Mouse (Mus musculus) retina, postnatal 7 days (tissue): Measurements from ENCODE around the gene Mrvi1.
A peak's percentile ranks its signal among the peaks of the same experiment; 100 is the strongest.

Experiments
- DNase-seq: peaks from one replicate; pipeline ENCODE4 v3.0.0-alpha.2; 2012; ENCODE audit warnings: low read depth, low spot score

Gene Mrvi1

DNA sequence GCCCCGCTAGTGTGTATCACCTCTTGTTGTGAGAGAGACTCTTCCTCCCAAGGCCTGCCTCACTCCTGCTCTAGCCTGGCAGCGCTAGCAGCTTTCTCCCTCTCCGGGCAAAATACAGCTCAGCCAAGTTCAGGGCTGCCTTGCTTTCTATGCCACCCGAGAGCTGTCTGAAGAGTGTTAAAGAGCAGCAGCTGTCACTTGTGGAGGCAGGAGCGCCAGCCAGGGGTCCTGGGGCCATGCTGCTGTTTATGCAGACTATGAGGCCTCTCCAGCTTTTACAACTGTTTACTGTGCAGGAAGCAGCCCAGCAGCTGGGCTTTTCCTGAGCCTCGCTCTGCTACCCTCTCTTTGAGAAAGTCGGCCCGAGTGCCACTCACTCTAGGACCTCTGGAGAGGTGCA, 1.2 kb downstream of the Mrvi1 start:
- no peak for DNase-seq

DNA sequence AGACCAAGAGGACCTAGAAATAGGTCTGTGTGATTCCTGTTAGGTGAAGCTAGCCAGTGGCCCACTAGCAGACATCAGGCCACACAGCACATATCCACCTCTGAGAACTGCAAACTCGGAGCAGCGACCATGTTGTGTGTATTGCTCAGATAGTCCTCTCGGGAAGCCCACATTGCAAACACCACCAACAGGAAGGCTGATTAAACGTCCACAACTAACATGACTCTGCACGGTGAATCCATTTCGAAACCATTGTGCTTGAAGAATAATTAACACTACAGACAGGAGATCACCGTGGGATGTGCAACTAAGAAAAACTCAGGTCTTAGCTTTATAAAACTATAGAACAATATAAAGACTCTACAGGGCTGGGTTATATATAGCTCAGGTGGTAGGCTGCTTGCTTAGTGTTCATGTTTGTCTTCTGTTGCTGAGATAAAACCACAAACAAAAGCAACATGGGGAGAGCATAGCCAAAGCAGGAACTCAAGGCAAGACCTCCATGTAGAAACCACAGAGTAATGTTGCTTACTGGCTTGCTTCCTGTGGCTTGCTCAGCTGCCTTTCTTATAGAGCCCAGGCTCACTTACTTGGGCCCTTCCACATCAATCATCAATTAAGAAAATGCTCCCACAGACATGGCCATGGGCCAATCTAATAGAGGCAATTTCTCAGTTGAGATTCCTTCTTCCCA, 4.4 kb downstream of the Mrvi1 start:
- no peak for DNase-seq

DNA sequence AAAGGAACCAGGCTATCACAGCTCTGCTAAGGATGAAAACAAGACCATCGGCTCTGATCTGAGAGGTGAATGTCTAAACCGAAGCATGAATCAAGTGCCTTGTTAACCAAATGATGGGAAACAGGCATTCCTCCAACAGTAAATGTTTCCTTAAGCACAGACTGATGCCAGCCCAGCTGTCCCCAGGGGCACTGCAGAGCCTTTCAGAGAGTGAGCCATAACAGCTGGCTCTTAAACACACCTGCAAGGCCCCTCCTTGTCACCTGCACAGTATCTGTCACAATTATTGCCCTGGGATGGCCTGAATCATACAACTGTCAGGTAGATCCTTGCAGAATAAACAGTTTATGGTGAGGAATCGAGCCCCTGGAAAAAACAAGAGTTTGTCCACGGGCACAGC, 8.8 kb downstream of the Mrvi1 start:
- DNase-seq = no peak

DNA sequence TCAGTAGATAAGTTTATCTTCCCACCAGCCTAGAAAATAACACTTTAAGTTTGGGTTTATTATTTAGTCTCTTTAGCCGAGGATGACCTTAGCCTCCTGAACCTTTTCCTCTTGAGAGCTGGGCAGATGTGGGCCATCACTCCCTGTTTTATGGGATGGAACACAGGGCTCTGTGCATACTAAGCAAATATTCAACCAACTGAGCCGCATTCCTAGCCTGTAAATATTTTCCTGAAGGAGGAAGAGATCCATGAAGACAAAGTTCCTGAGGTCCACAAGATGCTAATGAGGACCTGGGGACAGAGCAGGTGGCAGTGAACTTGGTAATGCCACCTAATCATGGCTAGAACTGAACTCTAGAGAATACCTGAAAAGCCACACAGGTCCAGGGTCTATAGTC, 9.5 kb downstream of the Mrvi1 start:
- no peak for DNase-seq

DNA sequence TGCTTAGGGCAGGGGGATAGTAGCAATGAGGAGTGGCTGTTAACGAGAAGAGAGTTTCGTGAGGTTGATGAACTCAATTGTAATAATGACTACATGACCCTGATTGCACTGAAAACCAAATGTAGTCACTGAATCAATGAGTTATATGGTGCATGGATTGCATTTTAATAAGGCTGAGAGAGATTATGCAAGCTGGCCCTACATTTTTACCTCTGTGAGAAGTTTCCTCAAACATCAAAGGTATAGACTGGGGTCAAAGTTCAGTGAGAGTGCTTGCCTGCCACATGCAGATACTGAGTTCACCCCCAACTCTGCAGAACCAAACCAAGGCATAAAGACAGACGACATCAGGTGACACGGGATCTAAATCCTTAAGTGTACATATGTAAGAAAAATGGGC, 14.9 kb downstream of the Mrvi1 start:
- no peak for DNase-seq

DNA sequence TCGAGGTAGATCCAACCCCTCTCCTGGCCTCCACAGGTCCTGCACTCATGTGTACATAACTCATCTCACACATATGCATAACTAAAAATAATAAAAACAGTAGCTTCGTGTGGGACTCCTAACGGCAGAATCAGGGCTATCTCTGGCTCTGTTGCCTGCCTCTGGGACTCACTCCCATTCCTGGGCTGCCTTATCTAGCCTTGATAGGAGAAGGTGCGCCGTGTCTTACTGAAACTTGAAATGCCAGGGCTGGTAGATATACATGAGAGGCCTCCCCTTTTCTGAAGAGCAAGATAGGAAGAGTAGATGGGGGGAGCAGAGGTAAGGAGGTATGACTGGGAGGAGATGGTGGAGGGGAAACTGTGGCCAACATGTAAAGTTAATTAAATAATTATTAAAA, 15.4 kb downstream of the Mrvi1 start:
- no peak for DNase-seq

DNA sequence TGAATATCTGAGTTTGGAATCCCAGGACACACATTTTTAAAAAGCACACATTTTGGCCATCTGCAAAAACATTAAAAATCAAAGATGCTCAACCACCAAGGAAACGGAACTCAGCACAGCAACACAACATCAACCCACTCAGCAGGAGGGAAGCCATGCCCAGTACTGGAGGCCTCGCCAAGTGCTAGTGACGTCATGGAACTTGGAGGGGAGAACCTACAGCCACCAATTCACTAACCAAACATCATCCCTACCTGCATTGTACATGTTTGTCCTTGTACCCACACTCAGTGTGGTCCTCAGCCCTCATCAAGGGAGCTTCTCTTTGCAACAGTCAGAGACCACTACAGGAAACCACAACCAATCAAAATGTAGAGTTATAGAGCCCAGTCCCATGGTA, 16.9 kb downstream of the Mrvi1 start:
- DNase-seq = no peak

DNA sequence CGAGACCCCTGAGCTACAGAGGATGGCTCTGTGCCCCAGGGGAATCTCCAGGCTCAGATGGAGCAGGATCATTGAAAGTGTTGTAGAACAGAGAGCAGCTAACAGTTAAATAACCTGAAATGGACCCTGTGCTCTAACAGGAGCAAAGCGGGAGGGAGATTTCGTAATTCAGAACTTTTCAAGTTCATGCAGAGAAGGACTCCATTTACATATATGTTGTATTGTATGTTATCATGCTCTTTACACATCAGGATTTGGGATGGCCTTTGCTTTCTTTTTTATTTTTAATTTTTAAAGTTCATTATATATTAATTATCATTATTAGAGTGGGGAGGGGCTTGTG, 18.6 kb downstream of the Mrvi1 start:
- no peak for DNase-seq

DNA sequence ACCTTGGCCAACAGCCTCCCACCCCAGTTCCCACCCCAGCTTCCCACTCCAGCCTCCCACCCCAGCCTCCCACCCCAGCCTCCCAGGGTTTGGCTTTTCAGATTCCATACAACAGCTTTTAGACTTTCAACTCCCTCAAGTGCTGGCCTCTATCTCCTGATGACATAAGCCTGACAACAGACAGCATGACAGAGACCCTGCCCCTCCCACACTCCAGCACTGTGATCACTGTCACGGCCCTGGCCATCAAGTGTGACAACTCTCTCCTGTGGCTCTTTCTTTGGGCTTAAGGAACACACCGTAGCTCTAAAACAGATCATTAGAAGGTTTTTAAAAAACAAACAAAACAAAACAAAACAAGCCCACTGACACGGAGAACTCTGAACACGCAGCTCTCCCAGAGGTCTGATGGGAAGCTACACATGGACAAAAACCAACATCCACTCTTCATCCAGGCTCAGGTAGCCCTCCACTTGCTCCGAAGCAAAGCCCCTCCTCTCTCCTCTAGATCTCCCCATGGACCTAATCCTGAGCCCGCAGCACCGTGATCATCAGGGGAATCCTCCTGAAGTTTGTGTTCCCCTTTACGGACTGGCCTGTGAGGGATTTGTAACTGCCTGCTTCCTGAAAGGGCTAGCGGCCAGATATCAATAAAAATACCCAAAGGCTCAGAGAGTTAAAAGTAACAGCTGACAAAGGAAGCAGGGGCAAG, 19.2 kb downstream of the Mrvi1 start:
- no peak for DNase-seq

DNA sequence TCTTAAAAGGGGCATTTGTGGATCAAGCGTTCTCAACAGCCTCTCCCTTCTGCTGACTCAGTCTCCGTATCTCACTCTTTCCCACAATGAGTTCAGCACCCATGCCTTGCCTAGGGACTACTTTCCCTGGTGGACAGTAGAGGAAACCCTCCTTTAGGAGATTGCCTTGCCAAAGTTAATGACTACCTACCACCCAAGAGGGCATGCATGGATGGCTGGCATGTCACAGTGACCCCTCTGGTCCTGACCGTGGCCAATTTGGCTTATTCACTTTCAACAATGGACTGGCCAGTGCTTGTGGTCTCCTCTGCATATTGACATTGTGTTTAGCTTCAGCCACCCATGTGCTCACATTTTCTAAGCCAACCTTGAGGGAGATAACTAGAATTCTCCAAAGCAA, 19.8 kb downstream of the Mrvi1 start:
- DNase-seq = no peak

DNA sequence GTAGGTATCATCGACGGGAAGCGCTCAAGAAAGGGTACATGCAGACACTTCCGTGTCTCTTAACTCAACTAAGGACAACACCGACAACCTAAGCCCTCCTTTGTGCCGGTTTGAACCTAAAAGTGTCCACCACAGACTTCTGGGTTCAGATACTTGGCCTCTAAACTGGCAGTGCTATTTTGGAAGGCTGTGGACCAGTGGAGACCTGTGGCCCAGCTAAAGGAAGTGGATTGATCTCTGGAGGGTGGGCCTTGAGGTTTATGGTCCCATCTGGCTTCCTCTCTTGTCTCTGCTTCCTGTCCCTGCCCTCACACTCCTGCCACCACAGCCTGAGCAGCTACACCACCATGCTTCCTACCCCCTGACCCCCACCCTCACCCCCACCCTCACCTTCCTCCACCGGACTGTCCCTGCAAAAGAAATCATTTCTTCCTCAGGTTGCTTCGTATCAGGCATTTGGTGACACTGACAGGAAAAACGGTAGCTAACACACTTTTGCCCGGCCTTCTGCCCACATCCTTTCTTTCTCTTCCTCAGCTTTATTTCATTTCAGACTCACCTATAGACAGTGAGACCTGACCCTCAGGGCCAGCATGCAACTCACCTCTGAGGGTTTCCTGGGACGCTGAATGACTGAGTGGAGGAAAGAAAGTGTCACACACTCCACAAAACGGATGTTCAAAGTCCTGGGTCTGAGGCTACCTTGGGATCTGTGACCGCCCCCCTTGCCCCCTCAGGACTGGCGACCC, 25.7 kb downstream of the Mrvi1 start:
- no peak for DNase-seq

DNA sequence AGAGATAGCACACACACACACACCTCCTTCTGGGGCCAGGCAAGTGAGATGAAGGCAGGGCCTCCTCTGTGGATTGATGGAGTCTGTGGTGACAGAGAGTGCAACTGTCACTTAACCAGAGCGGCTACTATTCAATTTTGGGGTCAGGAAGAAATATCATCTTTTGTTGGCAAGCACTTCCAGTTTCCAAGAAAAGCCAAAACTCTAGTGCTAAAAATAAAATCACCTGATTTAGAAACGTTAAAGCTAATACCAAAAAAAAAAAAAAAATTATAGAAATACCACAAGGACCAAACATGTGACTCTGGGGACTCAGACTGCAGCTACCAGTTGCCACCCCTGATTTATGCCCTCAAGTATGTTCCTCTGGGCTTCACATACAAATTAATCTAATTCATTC, 26.7 kb downstream of the Mrvi1 start:
- DNase-seq = no peak

DNA sequence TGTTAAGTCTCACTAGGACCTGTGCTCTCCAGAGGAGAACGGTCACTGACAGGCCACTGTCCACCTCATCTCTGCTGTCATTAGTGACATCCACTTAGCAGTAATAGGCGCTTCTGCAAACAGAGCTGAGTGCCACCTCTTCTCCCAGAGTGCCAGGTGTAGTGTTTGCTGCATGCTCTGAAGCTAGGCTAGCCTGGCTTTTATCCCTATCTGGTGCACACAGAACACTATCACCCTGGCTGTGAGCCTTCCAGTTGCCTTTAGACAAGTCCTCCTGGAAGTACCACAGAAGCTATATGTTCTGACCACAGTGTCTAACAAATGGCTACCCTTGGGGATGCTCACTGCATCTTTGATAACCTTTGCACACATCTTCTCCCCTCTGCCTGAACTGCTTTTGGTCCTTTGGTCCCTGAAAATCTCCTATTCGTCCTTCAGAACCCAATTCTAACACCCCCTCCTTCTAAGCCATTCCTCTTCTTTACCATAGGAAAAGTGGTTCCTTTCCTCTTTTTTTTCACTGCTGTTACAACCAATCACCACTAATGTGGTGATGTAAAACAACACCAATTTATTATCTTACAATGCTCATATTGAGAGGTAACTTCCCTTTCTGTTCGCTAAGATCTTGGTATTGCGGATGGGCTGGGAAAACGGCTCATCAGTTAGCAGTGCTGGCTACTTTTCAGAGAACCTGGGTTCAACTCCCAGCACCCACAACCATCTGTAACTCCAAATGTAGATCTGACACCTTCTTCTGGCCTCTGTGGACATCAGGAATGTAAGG, 28.0 kb downstream of the Mrvi1 start:
- DNase-seq = no peak

DNA sequence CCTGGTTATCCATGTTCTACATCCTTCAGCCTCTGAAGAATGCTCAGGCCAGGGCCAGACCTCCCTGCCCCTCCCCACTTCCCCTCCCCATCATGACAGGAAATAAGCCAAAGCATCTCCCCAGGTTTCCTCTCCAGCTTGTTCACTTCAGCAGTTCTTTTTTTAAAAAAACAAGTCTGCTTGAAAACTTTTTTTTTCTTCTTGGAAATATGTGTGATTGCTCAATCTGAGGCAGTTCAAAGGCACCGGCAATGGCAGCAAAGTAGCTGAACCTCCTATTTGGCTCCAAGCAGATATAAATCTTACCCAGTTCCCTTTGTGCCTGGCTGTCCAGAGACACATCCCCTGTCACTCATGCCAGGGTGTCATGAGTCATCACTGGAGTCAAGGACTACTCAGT, 29.1 kb downstream of the Mrvi1 start:
- no peak for DNase-seq

DNA sequence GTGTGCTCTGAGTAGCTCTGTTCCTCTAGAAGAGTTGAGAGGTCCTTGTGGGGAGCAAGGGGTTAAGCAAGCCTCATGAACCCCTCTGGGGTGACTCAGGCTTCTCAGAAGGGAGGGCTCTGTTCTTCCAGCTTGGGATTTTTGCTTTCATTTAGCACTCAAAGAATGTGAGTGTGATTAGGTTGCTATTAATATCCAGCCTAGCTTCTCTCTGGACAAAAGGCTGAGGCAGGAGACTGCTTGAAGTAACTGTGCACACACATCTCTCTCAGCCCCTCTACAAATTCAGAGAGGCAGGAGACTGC, 31.7 kb downstream of the Mrvi1 start:
- DNase-seq = no peak

DNA sequence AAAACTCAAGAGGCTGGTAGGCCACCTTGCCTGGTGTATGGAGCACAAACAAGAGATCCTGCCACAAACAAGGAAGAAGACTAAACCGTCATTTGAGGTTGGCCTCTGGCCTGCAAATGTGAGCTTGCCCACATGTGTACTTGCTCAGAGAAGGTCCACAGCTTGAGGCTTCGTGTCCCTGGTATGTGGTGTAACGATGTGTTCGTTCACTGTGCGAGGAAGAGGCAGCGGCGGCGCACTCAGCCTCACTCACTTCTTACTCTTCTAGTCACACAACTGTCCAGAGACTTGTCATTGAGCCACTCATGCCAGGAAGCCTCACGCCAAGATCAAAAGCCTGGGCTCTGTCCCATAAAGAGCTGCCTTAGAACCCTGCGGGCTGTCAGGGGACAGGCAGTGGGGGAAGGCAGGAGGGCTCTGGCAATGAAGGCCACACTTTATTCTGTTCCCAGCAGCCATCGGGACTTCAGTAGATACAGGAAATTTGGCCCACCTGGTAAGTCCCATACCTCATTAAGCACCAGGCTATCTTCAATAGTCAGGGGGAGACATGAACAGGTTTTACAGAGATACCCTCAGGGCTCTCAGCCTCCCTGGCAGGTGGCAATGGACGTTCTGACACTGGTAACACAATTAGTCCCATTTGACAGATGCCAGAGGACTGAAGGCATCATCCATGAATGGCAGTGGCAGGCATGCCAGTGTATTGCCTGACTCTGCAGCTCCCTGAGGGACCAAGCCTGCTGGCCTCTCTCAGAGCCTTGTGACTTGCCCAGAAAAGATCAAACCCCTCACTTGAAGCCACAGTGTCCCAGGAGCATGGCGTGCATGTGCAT, 32.3 kb downstream of the Mrvi1 start:
- no peak for DNase-seq

DNA sequence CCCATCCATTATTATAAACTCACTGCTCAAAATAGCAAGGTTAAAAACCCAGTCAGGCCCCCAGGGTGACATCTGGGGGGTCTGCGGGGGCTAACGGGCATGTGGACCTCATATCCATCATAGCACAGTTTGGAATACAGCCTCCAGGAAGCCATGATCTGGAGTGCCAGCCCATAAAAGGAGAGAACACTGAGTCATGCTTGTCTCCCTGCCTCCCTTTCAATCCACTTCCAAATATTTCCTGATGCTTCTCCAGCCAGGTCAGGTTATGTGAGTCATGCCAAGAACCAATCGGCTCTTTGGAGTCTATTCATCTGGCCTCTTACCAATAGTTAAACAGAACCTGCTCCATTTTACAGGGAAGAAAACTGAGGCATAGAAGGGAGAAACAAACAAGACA, 33.7 kb downstream of the Mrvi1 start:
- DNase-seq = no peak

DNA sequence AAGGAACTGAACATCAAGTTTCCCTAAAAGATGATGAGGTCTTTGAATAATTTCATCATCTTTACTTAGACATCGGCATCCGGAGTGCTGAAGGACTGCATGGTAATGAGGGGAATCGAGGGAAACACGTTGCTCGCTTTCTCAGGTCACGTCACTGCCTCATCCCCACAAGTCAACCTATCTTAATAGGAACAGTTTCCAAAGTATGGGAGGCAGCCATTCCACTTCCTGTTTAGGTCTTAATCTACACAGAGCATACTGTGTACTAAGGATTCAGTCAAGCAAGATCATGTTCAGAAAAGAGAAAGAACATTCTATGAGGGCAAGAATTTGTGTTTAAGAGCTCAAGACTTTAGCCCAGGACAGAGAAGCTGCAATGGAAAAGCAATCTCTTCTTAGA, 34.6 kb downstream of the Mrvi1 start:
- DNase-seq = no peak

DNA sequence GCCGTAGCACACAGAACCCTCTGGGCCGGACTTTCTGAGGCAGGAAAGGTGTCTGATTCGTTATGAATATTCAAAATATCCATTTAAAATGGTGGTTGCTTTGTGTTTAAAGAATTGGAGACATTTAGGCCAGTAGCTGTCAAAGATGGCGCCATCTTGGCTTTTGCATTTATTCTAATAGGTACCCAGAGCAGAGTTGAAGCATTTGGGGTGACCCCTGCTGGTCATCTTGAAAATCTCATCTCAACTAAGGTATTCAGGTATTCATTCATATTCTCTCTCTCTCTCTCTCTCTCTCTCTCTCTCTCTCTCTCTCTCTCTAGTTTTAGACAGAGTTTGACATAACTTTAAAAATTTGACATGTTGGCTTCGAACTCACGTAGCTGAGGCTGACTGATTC, 35.5 kb downstream of the Mrvi1 start:
- DNase-seq = peak; percentile 20

DNA sequence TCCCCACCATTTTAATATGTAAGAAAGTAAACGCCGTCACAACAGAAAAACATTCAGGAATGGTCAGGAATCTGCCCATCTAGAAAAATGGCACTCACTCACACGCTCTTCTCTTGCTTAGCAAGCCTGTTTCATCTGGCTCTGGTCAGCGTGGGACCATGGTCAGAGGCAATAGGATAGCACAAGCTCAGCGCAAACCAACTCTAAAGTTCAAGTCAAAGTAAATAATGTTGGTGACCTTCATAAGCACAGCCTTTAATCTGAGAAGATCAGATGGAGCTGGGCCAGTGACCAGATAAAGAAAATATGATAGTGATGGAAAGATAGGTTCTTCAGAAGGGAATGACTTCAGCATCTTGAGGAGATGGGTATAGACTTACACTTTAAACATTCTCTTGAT, 37.9 kb downstream of the Mrvi1 start:
- DNase-seq = no peak

DNA sequence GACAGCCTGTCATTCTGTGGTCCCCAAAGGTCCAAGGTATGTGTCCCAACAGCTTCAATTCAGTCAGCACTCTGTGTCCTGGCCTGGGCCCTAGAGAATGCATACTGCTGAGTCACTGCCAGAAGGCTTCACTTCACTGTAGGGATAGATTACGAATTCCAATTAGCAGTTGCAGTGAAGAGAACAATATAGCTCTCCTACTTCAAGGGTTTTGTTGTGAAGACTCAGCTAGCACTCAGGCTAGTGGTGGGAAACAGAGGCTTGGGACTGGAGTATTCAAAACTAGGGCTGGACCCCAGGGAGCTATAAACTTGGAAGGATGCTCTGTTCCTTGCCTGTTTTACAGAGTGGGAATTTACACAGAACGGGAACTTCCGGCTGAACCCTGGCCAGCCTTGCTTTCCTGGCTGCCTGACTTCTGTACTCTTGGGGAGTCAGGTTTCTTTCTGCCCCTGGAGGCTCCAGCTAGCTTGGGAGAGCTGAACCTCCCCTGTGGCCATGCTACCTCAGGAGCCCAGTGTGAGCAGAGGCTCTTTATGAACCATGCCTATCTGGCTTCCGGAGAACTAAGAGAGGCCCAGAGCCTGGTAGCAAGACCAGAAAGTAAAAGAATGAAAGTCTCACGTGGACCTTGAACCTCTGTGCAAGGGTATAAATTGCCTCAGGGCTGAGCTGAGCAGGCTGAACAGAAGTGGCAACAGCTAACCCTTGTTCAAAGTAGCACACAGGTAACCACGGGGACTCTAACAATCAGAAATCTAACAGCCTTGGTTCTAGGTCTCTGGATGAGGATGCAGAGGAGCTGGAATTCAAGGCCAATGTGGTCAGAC, 40.3 kb downstream of the Mrvi1 start:
- no peak for DNase-seq
